ENCODE assay signal across 24 mouse cellular contexts in the genomic region with DNA sequence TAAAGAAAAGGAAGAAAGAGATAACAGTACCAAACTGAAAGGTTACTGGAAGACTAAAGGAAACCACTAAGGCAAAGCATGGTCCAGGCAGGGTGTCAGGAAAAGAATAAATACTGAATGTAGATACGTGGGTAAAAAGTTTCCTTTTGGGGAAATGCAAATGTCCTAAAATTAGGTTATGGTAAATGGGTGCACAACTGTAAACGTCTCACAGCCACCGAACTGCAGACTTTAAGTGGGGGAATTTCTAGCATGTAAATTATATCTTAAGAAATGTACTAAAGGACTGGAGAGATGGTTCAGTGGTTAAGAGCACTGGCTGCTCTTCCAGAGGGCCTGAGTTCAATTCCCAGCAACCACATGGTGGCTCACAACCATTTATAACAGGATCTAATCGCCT.
"Had no signal": no experiment of that assay in that cellular context is flagged by ENCODE, and none has a peak within 500 bp of the region (broad histone marks: within the 10 kb centered on the region; RNA-seq: fewer than 3 reads in every experiment).

No protein-coding gene starts in this region.

- H3K9me3 ChIP-seq: embryonic facial prominence, embryonic 10.5 days; embryonic facial prominence, embryonic 12.5 days; embryonic facial prominence, embryonic 13.5 days; embryonic facial prominence, embryonic 15.5 days; forebrain, embryonic 10.5 days; forebrain, embryonic 12.5 days; forebrain, embryonic 13.5 days; forebrain, embryonic 15.5 days had no signal

- DNase-seq: cerebellum, adult 8-10 months; cerebellum, adult 9-10 months; cerebellum, adult 9-11 months; cerebellum, postnatal 10 days; cerebellum, postnatal 14 days; cerebellum, postnatal 25 days; cerebellum, postnatal 36 days; embryo, embryonic 11 days; forebrain, postnatal 0 days; gastrocnemius, postnatal 10 days; gastrocnemius, postnatal 14 days; gastrocnemius, postnatal 25 days; heart, adult 11 months; heart, adult 18-20 months; heart, adult 2 months had no signal

- H3K4me1 ChIP-seq: forebrain, embryonic 12.5 days; forebrain, embryonic 13.5 days; forebrain, embryonic 15.5 days had no signal

- H3K36me3 ChIP-seq: embryonic facial prominence, embryonic 10.5 days; embryonic facial prominence, embryonic 12.5 days; embryonic facial prominence, embryonic 13.5 days; embryonic facial prominence, embryonic 15.5 days; forebrain, embryonic 10.5 days; forebrain, embryonic 12.5 days; forebrain, embryonic 15.5 days had no signal

- H3K4me3 ChIP-seq: embryonic facial prominence, embryonic 10.5 days; embryonic facial prominence, embryonic 12.5 days; embryonic facial prominence, embryonic 13.5 days; embryonic facial prominence, embryonic 15.5 days; erythroblast, embryonic 14.5 days; forebrain, embryonic 10.5 days; forebrain, embryonic 12.5 days; forebrain, embryonic 13.5 days; forebrain, embryonic 15.5 days; heart, adult 2 months had no signal

- H3K9ac ChIP-seq: embryonic facial prominence, embryonic 12.5 days; embryonic facial prominence, embryonic 13.5 days; embryonic facial prominence, embryonic 15.5 days; forebrain, embryonic 12.5 days; forebrain, embryonic 13.5 days; forebrain, embryonic 15.5 days; forebrain, postnatal 0 days had no signal

- H3K27ac ChIP-seq: embryonic facial prominence, embryonic 12.5 days; embryonic facial prominence, embryonic 15.5 days; forebrain, embryonic 10.5 days; forebrain, embryonic 12.5 days; forebrain, embryonic 13.5 days; forebrain, embryonic 15.5 days; heart, adult 2 months had no signal

- H3K27me3 ChIP-seq: embryonic facial prominence, embryonic 12.5 days; embryonic facial prominence, embryonic 13.5 days; embryonic facial prominence, embryonic 15.5 days; forebrain, embryonic 12.5 days; forebrain, embryonic 13.5 days; forebrain, embryonic 15.5 days had no signal

- H3K4me2 ChIP-seq: embryonic facial prominence, embryonic 12.5 days; embryonic facial prominence, embryonic 13.5 days; embryonic facial prominence, embryonic 15.5 days; forebrain, embryonic 12.5 days; forebrain, embryonic 13.5 days; forebrain, embryonic 15.5 days had no signal
